Mouse (Mus musculus): ENCODE data around the gene 4932414N04Rik.
"Not testable (repeated sequence)": the region's sequence is repeated elsewhere in the genome, so short reads cannot be mapped to it uniquely, and the experiment has no call there.

The 4932414N04Rik gene

DNA sequence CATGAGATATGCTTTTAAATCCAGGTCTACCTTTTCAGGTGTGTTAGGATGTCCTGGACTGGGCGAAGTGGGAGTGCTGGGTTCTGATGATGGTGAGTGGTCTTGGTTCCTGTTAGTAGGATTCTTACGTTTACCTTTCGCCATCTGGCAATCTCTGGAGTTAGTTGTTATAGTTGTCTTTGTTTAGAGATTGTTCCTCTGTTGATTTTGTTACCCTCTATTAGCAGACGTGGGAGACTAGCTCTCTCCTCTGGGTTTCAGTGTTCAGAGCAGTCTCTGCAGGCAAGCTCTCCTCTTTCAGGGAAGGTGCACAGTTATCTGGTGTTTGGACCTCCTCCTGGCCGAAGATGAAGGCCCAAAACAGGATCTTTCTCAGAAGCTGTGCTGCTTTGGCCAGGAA is at the start of gene 4932414N04Rik:
Gene 4932414N04Rik (plus strand): TSS at position 301 of the 400 bp plus-strand sequence.
- DNase-seq (ENCODE audit: low spot score), result not testable (repeated sequence)

DNA sequence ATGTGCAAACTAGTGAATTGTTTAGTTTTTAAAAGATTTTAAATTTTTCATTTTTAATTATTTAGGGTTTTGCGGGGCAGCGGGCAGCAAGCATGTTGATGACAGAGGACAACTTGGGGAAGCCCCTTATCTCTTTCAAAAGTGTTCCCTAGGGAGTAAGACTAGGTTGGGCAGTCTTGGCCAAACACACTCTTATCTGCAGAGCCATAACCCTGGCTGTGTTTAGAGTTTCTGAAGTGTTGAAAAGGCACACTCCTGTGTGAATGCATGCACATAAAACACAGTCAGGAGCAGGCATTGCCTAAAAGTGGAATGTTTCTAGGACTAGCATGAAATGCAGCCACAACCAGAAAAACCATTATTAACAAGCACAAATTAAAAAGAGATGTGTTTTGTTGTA is 75.9 kb downstream of the 4932414N04Rik start:
- no peak for DNase-seq (ENCODE audit: low spot score)

DNA sequence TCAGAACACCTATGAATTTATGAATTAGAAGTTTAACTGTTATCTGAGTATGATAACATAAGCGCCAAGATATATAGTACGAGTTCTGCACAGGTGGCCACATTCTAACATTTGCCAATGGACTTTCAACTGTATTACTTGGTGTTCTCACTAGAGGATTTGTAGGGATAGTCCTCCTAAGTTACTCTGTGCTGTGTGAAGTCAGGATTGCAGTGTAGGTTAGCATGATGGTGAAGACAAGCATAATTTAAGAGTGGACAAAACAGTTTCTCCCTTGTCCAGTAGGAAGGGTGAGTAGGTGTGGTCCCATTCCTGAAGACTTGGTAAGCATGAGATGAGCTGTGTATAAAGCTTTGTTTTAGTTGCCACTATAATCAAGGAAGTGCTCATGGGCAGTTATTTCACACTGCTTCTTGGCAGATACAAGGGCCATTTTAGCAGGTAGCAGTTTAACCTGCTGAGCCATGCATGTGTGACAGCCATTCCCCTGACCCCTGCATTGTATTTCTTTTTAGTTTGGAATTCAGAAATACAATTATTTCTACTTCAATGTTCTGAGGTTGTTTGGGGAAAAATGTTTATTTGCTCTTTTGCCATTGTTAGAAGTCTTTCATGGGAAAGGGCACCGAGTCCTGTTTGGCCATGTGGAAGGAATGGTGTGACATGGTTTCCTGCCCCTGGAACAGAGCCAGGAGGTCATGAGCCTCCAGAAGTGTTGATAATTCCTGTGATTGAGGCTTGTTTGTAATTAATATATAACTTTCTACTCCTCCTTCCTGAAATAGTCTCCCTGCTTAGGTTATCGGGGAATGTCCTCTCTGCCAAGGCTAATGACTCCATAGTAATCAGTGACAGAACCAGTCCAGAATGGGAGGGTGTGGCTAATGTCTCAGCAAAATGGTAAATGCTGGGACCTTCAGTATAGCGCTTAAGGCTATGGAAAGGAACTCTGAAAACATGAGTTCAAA is 83.8 kb downstream of the 4932414N04Rik start:
- DNase-seq (ENCODE audit: low spot score), result no peak

DNA sequence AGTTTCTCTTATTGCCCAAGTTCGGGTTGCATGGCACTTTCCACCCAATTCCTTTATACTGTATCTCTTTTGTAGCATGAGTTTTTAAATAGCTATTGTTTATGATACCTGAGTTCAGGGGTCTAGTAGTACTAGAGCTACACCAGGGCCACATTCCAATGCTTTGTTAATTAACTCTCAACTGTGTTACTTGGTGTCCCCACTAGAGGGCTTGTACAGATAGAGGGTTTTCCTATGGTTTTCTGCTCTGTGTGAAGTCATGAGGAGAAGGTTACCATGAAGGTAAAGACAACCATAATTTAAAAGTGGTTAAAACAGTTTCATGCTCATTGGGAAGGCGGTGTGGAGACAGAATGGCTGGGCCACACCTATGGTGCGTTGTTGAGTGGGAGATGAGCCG is 88.3 kb downstream of the 4932414N04Rik start:
- no peak for DNase-seq (ENCODE audit: low spot score)

DNA sequence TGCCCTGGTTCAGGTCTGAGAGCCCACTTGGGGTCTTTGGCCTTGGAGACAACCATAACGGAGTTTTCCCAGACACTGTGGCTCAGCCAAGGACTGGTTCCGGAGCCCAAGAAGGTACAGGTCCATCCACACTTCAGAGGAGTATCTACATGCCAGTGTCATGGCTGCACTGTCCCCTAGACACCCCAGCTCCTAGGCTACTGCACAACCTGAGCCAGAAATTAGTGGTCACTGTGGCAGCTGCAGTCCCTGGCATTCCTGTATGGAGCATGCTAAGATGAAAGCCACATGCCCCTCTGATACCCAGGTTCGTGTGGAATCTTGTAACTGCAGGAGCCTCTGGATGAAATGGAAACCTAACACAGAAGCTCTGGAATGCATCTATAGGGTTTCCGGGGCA is 99.9 kb downstream of the 4932414N04Rik start:
- DNase-seq (ENCODE audit: low spot score), result no peak

DNA sequence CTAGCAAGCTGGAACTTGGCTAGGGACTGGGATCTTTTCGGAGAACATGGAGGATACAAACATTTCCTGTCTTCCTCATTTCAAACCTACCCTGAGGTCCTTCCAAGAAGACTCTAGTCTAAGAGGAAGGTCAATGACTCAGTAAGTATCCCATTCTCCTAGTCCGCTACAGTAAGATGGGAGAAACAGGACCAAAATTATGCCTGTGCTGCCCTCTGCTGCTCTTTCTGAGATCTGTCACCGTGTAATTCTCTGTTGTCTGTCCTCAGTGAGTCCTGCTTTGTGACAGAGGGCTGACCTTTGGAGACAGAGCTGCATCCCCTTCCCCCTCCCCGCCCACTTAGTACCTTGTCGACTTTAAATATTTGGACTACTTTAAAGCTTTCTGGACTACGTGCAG is 100.5 kb downstream of the 4932414N04Rik start:
- no peak for DNase-seq (ENCODE audit: low spot score)

DNA sequence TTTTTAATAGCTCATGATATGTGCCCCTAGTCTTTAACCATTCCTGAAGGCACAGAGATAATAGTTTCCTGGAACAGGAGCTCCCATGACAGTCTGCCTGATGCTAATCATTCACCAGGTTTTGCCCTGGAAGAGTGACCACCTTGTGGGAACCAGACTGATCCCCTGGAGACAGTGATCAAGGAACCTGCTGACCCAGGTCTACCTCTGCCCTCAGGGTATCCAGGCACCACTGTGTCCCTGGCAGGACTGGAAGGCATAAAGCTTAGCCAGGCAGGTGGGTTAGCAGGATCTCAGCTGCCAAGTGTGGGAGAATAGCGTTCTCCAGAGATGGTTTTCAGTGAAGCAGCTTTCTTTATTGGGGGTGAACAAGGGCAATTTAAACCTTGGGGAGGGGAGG is 109.1 kb downstream of the 4932414N04Rik start:
- no peak for DNase-seq (ENCODE audit: low spot score)

DNA sequence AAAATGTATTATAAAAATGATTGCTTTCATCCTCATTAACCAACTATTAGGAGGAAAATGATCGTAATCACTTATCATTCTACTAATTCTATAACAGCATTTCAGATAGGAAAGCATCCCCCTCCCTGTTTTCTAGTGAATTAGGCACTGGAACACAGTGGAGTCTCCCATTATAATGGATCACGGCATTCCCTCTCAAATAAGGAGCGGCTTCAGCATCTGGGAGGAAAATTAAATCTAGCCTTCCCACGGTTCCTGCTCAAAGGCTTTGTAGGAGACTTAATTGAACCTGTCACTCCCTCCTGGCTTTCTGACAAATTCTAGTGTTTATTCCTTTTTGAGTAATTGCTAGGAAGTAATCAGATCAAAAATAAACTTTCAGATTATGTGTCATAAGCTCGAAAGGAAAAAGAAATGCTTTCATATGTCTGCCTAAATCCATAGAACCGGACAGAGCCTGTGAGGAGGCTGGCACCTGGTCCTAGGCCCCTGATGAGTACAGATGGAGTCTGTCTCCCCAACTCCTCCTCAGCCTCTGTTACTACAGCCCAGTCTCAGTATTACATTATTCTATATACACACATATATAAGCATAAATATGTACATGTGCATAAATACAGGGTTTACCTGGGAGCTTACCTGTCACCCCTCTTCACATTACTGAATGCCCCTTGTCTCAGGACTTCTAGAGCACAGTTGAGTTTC is 111.1 kb downstream of the 4932414N04Rik start:
- DNase-seq (ENCODE audit: low spot score), result no peak

DNA sequence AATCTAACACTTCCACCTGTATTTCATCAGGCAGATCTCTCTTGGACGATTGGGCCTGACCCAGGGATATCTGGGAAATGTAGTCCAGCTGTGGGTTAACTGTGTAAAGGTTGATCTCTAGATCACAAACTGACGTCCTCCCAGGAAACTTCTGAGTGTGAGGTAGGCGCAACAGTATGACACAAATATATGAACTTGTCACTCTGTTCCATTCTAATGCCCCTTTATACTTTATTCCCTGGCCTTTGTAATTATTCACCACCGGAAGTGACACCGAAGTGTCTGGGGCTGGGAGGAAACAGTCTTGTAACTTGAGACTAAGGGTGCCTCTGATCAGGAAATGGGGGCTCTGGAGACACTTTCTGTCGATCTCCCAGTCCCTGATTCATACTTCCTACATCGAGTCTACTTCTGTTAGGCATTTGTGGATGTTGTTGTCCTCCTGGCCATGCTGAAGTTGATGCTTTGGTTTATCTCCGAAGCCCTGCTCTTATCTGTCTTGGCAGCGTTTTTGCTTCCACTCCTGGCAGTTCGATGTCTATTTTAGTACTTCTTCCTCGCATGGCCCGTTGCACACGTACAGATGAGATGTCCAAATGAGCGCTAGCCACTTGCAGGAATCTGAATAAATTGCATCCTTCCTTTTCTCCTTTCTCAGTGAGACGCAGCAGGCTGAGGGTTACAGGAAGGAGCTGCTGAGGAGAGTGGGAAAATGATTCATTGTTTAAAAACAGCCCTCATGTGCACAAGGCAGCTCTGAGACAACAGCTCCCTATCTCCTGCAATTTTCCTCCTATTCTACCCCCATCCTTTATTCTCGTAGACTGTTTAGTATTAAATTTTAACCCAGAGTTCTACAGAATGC is 126.2 kb downstream of the 4932414N04Rik start:
- DNase-seq (ENCODE audit: low spot score), result no peak

DNA sequence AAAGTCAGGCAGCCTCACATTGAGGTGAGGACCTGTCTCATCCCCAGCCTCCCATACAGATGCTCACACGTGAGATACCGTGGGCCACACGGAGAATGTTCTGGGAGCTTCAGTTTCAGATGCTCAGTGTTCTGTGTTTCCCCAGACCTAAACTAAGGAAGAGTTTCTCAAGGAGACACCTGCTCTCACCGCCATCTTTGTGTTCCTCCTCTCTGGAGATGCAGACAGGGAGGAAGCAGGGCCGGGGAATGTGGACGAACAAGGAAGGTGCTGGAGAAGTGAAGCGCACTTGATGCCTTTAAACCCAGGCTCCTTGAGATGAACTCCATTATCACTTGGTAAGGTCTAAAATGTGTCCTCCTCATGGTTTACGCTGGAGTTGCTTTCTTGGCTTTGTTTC is 127.4 kb downstream of the 4932414N04Rik start:
- not testable (repeated sequence) for DNase-seq (ENCODE audit: low spot score)

DNA sequence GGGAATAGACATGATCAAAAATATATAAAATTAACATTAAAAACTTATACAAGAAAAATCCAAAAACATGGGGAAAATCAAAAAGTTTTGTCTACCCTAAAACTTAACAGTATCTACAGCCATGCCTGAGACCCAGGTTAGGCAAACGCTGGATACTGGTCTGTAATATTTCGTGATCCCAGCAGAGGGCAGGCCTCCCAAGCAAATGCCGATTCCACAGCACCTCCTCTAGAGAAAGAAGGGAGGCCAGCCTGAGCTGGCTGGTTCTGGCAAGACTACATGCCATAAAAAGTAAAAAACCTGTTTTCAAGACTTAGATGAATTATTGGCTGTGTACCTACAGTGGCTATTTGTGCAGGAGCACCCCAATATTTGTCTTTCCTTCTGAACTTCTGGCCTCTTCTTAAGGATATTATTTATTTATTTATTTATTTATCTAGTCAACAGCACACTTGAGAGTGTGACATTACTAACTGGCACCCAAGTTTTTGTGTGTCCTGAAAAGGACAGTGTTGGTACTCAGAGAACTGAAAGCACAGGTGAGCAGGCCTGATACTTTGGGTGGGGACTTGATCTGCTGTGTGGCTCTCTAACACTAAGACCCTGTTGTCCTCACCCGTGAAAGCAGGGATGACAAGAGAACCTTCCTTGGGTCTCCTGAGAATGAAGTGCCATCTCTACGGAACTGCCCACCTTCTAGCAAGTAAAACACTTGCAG is 128.6 kb downstream of the 4932414N04Rik start:
- DNase-seq (ENCODE audit: low spot score), result peak; percentile 37

DNA sequence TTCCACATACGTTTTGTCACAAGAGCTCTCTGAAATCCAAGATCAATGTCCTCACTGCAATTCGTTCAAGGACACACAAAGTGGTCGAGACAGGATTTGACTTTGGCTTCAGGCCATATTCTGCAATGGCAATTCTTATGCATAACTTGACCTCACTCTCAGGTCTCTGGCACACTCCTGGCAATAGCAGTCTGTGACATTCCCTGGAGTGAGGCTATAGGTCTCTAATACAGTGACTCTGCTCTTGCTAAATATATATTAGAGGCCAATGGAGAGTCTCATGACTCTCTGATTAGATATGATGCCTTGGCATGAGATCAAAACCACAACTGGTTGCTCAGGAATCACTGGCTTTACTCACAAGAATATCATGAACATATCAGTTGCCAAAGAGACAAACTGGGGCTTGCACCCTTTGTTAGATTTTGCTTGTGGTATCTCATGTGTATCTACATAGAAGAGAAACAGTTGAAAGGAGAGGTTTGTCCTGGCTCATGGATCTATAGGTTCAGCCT is 130.9 kb downstream of the 4932414N04Rik start:
- DNase-seq (ENCODE audit: low spot score), result no peak

DNA sequence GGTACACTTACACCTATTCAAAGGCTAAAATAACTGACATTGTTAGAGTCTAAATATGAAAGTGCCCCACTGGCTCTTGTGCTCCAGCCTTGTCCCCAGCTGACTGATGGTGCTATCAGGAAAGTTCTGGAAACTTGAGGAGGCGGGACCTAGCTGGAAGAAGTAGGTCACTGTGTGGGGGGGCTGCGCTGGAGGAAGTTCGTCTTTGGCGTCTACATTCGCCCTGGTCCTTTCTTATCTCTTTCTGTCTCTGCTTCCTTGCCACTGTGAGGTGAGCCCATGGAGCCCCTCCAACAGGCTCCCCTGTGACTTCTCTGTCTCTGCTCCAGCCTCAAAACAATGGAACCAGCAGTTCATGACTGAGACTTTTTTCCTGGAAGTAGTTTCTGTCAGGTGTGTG is 136.0 kb downstream of the 4932414N04Rik start:
- DNase-seq (ENCODE audit: low spot score), result no peak

DNA sequence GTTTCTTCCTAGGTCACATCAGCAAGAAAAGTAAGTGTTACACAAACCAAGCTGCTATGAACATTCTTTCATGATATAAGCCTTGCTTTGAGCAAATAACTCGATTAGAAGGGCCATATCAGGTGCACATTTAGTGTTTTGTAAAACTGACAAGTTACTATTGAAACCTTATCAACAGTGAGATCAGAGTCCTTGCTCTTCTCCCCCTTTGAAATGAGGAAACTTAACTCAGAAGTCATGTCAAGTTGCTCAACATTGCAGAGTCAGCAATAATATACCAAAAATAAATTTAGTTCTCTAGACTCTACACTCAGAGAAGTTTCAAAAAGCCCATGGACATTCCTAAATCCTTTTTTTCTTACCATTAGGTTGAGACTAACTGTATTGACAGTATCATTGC is 137.2 kb downstream of the 4932414N04Rik start:
- DNase-seq (ENCODE audit: low spot score), result no peak

DNA sequence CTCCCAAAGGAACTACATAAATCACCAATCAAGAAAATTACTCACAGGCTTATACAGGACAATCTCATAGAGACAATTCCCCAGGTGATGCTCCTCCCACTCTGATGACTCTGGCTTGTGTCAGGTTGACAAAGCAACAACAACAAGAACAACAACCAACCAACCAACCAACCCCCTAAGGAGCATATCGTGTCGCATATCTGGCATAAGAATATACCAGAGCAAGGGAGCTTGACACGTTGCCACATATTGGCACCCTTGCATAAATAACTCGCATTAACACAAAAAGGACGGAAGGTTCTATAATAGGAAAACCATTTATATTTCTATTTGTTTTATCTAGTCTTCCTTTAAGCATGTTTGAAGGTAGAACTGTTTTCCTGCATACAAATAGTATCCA is 137.9 kb downstream of the 4932414N04Rik start:
- no peak for DNase-seq (ENCODE audit: low spot score)

DNA sequence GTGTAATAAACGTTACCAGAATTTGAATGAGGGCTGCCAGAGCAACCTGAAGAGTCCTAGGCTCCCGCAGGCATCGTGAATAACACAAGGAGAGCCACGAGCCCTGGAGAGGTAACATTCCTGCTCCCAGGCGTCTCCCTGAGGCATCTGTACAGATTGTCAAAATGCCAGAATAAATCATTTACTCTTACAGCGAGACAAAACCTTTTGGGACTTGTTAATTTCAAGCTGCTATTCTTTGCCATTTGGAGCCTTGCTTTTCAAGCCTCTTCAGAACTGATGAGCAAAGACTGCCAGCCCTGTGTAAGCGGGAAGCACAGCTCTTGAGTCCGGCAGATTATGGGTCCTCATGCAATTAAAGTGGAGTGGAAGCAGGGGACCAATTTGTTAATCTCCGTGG is 138.3 kb downstream of the 4932414N04Rik start:
- DNase-seq (ENCODE audit: low spot score), result no peak

DNA sequence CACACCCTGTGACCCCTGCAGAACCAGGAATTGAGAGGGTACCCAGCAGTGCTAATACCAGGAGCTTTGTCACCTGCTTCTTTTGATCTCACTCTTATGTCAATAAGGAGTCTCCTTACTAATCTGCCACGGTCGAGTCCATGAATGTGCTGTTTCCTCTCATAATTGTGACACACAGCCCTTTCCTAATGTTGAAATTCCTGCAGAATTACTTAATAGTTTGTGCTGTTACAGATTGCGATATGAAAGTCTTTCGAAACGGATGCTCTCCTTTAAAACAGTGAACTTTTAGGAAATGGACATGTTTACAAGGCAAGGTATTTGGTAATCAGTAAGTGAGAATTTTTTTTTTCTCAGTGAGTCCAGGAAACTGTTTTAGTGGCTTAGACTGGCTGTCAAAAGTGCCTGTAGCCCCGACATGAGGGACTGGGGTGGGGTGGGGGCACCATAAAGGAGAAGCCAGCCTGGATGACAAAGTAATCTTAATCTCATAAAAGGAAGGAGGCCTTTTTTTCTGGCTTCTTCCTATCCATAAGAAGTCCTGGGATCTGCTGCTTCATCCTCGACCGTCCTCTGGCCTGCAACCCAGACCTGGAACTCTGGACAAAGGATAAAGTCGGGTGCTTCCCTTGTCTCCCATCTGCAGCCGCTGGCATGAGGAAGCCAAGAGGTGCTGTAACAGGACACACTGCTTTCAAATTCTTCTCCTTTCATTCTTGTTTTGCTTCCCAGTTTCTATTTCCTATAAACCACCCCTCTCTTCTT is 139.9 kb downstream of the 4932414N04Rik start:
- no peak for DNase-seq (ENCODE audit: low spot score)

DNA sequence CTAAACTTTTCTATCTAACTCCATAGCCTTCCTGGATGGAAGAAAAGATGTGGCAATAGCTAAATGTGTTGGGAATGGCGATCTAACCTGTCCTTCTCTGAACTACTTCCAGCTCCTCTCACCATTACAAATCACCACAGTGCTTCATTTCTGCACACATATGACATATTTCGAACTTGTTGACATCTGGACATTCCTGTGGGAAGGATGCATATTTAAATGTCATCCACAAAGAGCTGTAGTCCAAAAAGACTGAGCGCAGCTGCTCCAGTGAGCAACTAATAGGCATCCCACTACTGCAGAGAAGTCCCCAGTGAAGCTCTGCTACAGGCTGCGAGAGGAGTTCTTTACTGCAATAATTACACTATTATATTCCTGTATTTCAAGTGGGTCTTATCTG is 140.8 kb downstream of the 4932414N04Rik start:
- no peak for DNase-seq (ENCODE audit: low spot score)

Data from urinary bladder, postnatal 10 days (tissue).